Mouse (Mus musculus) 3T3-L1 (cell line): ENCODE results near the gene Fsd1.

Source experiments
- DNase-seq: peaks from one replicate; pipeline ENCODE4 v3.0.0-alpha.2; 2015; ENCODE audit warnings: low read depth, low spot score

Gene Fsd1

GRCm38 (mm10) chr17:55961631-55962030 lies 24.7 kb upstream of the Fsd1 start:
- no peak for DNase-seq

- DNase-seq, result no peak
Measured at GRCm38 (mm10) chr17:55963171-55963570, 23.1 kb upstream of the Fsd1 start.

- no peak for DNase-seq
Measured at GRCm38 (mm10) chr17:55964496-55964895, 21.8 kb upstream of the Fsd1 start.

GRCm38 (mm10) chr17:55964996-55965395 lies 21.3 kb upstream of the Fsd1 start:
- peak; percentile 53 for DNase-seq

GRCm38 (mm10) chr17:55967186-55967585 lies 19.1 kb upstream of the Fsd1 start:
- no peak for DNase-seq

- DNase-seq, result no peak
Measured at GRCm38 (mm10) chr17:55968210-55968609, 18.1 kb upstream of the Fsd1 start.

- no peak for DNase-seq
Measured at GRCm38 (mm10) chr17:55969560-55969959, 16.7 kb upstream of the Fsd1 start.

GRCm38 (mm10) chr17:55969966-55970891 lies 16.1 kb upstream of the Fsd1 start, which contains the start of gene Shd:
Gene Shd, plus strand, starts transcription at chr17:55970467.
- no peak for DNase-seq

- DNase-seq, result no peak
Measured at GRCm38 (mm10) chr17:55971453-55971852, 14.9 kb upstream of the Fsd1 start.

GRCm38 (mm10) chr17:55976255-55976862 lies 9.9 kb upstream of the Fsd1 start:
- peak; percentile 83 for DNase-seq

GRCm38 (mm10) chr17:55977301-55977700 lies 9.0 kb upstream of the Fsd1 start:
- DNase-seq, result no peak

- DNase-seq, result no peak
Measured at GRCm38 (mm10) chr17:55990278-55990898, 4.1 kb downstream of the Fsd1 start.

- DNase-seq, result no peak
Measured at GRCm38 (mm10) chr17:55996007-55996406, 9.7 kb downstream of the Fsd1 start.

GRCm38 (mm10) chr17:55999794-56000499 lies 13.6 kb downstream of the Fsd1 start:
- no peak for DNase-seq

GRCm38 (mm10) chr17:56003000-56003399 lies 16.7 kb downstream of the Fsd1 start:
- DNase-seq, result no peak

- peak; percentile 83 for DNase-seq
Measured at GRCm38 (mm10) chr17:56005415-56006061, 19.2 kb downstream of the Fsd1 start, which contains the start of the genes Stap2 and Mpnd. Gene Stap2, minus strand, starts transcription at chr17:56005584. Gene Mpnd, plus strand, starts transcription at chr17:56005711.

GRCm38 (mm10) chr17:56006956-56007355 lies 20.6 kb downstream of the Fsd1 start:
- DNase-seq, result no peak

- peak; percentile 45 for DNase-seq
Measured at GRCm38 (mm10) chr17:56007444-56008355, 21.4 kb downstream of the Fsd1 start.

- DNase-seq, result peak; percentile 99
Measured at GRCm38 (mm10) chr17:56008356-56009087, 22.2 kb downstream of the Fsd1 start.
